Mouse (Mus musculus) MN1 (cell line): ENCODE results near the gene Tsfm.
"Not testable (repeated sequence)": the region's sequence is repeated elsewhere in the genome, so short reads cannot be mapped to it uniquely, and the experiment has no call there.

ENCODE experiments used
- DNase-seq: peaks from one replicate; pipeline ENCODE4 v3.0.0-alpha.2; 2016; ENCODE audit warnings: low spot score

The Tsfm gene

DNA sequence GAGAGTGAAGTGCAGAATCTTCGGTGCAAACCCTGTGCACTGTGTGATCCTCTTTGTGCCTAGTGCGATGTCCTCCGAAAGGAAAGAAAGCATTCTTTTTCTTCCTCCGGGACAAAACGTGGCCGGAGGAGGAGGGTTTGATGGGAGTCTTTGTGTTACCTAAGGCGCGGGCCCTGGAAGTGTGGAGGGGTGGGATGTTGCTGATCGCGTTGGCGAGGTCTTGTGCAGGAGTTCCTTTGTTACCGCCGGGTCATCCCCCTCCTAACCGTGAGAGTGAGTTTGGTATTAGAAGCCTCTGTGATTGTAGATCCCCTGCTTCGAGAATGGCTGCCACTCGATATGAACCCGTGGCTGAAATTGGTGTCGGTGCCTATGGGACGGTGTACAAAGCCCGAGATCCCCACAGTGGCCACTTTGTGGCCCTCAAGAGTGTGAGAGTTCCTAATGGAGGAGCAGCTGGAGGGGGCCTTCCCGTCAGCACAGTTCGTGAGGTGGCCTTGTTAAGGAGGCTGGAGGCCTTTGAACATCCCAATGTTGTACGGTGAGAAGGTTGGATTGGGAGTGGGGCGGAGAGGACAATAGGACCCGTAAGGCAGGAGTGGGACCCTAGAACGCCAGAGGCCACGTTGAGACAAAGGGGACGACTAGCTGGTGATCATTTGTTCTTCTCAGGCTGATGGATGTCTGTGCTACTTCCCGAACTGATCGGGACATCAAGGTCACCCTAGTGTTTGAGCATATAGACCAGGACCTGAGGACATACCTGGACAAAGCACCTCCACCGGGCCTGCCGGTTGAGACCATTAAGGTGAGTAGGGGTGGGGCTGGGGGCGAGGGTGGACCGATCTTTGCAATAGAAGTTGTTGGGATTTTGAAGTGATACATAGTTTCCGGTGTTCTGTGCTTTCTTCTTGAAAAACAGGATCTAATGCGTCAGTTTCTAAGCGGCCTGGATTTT lies 33.6 kb upstream of the Tsfm start:
- DNase-seq: peak; percentile 71

DNA sequence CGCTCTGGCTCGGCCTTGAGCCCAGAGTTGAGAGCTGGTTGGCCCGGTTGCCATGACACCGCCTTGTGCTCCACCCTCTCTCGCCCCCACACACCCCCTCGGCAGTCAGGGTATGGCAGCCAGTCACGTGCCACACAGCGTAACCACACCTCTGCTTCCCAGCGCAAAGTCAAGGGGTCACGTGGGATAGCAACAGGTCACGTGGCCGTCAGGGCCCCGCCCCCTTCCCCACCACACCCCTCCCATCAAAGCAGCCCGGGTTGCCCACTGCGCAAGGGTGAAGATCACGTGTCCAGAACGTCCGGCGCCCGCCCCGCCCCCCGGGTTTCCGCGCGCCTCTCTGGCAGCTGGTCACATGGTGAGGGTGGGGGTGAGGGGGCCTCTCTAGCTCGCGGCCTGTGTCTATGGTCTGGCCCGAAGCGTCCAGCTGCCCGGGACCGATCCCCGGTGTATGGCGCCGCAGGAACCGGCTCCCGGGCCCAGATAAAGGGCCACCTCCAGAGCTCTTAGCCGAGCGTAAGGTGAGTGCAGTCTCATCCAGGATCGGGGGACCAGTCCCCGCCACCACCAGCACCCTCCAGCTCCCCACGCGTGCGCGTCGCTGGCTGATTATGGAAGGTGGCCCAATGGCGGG lies 32.7 kb upstream of the Tsfm start, which contains the start of gene Cdk4:
Cdk4 (plus strand) TSS at position 296 of the 634 bp plus-strand sequence.
- peak; percentile 100 for DNase-seq

DNA sequence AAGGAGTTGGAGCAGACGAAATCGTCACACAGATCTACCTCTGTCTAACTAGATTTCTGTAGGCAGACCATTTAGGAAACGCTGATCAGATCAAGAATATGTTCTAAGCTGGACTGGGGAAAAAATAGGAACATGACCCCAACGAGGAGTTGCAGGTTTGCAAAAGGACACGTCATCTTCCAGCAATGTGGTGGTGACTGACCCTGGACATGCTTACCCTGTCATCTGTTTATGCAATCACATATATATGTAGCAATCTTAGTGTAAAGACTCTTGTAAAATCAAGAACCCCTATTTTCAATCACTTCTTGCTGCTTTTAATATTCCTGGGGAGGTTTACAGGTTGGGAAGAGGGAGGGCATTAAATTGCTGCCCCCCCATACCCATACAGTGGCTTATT lies 31.9 kb upstream of the Tsfm start:
- DNase-seq: peak; percentile 72

DNA sequence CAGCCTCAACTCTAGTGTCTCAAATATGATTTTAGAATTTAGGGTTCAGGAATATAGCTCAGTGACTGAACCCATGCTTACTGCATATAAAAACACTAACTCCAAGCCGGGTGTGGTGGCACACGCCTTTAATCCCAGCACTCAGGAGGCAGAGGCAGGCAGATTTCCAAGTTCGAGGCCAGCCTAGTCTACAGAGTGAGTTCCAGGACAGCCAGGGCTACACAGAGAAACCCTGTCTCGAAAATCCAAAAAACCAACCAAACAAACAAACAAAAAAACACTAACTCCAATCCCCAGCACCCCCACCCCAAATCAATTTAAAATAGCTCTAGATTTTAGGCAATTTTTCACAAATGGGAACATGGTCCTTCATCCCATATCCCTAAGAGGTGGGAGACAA lies 31.5 kb upstream of the Tsfm start:
- DNase-seq: not testable (repeated sequence)

DNA sequence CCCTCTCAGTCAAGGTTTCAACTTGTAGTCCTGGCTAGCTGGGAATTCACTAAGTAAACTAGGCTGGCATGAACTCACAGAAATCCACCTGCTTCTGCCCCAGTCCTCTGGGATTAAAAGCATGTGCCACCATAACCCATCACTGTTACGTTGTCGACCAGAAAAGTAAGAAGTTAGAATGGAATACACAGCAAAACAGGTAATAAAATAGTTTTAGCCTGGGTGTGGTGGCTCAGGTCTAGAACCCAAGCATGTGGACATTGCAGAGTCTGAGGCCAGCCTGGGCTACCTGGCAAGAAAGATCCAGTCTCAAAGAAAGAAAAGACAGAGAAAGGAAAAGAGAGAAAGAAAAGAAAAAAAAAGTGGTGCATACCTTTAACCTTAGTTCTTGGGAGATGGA lies 30.9 kb upstream of the Tsfm start:
- no peak for DNase-seq

DNA sequence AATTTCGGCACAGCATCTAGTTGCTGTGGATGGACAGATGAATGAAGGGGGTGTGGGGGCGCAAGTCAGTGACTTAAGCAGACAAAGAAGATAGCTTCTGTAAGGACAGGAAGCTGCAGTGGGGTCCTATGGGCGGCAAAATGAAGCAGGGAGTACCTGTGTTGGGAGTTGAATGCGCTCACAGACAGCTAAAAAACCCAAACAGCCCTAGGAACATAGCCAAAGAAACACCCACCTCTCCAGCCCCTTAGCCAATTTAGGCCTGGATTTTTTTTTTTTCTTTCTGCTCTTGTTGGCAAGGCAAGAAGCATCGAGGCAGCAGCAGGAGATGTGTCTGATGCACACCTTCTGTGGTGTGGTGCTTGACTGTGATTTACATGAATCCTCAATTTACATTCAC lies 30.4 kb upstream of the Tsfm start:
- peak; percentile 52 for DNase-seq

DNA sequence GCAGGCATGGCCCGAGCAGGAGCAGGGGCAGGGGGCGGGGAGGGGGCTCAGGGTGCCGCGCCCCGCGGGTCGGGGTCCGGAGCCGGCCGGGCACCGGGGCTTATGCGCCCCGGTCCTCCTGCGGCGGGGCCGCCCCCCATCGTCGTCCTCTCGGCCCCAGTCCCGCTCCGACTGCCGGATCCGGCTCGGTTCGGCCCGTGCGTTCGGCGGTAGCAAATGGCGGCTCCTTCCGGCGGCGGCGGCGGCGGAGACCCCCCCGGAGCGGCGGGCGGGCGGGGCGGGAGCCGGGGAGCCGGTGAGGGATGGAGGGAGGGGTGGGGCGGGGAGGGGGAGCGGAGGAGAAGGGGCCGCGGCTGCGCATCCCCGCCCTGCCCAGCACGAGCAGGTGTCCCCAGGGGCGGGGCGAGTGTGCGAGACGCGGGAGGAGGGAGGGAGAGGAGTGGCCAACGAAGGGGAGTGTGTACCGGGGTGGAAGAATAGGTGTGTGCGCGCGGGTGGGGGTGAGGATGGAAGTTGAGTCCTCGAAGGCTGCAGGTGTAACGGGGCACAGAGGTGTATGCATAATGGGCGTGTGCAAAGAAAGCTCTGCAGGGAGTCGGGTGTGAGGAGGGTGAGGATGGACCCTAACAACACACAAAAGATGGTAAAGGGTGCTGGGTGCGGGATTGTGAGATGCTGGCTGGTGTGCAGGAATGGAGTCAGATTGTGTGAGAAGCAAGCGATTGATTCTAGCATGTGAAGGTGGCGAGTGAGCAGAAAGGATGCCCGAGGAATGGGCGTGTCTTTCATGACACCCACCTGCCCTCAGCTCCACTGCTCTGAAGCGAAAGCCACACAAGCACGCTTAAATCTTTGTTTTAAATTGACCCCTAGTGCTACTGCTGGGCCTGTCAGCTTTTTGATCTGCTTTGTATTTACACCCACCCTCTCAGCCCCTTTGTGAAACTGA lies 29.6 kb upstream of the Tsfm start, which contains the start of gene March9:
March9 (minus strand) TSS at position 217 of the 949 bp plus-strand sequence.
- DNase-seq: peak; percentile 96

DNA sequence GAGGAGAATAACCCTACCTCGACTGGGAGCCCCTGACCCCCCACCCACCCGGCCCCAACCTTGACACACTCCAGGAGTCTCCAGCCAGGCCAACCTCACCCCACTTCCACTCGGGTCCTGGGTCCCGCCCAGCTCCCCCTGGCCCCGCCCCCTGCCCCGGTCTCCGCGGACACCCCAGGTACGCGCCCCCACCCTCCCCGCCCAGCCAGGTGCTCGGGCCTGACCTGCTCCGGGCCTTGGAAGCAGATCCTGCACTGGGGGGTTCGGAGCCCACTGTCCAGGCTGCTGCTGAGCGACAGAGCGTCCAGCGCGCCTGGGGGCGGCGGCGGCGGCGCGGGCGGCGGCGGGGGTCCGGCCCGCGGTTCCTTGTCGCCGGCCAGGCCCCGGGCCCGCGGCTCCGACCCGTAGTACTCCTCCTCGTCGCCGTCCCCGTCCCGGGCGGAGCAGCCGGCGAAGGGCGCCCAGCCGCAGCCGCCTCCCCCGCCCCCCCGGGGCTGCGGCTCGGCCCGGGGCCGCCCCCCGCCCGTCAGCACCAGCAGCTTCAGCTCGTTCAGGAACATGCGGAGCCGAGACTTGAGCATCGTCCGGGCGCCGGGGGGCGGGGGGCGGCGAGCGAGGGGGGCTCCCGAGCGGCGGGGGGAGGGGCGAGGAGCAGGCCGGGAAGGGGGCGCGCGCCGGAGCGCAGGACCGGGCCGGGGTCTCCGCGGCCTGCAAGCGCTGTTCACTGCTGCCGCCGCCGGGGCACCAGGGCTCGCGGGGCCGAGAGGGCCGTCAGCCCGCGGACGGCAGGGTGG lies 28.7 kb upstream of the Tsfm start:
- peak; percentile 69 for DNase-seq

DNA sequence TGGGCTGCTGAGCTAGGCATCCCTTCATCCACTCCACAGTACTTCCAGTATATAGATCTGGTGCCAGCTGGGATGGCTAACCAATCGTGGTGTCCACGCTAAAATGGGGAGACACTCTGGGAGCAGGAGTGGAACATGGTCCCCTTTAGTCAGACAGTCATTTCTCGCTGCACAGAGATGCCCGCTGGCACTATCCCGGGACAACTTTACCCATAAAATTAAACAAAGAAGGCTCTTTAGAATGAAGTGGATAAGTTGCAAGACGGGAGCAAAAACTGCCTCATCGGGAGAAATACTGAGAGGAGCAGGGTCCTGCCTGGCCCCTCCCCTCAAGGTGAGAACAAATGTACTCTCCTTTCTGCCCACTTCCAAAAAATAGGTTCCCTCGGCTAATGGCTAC lies 28.1 kb upstream of the Tsfm start:
- peak; percentile 34 for DNase-seq

DNA sequence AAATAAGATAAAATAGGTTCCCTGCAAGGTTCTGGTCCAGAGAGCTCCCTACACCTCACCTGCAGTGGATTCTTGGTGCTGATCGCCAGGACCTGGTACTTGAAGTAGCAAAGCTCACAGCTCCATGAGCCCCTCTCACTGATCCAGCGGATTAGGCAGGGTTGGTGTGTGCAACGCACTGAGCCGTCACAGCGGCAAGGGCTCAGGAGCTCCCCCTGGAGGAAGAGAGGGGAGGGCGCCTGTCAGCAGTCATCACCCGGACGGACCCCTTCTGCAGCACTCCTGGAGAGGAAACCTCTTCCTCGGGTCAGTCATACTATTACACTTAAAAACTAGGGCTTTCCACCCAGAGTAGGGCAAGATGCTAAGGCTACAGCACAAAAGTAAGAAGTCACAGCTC lies 27.5 kb upstream of the Tsfm start:
- DNase-seq: peak; percentile 94

DNA sequence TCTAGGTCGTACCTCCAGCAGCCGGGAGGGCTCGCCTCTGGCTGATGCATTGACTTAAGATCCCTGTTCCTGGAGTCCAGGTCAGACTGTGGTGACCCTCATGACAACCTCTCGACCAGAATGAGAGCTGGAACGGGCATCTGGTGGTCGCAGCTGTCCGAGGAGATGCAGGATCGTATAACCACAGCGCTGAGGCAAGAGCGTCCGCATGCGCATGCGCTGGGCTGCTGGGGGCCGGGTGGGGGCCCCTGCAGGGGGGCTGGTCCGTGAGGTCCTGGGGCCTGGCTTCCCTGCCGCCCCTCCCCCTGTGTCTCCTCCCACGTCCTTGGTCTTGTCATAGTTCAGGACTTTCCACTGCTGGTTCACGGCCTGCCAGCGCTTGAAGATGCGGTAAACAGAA lies 25.9 kb upstream of the Tsfm start:
- DNase-seq: no peak

DNA sequence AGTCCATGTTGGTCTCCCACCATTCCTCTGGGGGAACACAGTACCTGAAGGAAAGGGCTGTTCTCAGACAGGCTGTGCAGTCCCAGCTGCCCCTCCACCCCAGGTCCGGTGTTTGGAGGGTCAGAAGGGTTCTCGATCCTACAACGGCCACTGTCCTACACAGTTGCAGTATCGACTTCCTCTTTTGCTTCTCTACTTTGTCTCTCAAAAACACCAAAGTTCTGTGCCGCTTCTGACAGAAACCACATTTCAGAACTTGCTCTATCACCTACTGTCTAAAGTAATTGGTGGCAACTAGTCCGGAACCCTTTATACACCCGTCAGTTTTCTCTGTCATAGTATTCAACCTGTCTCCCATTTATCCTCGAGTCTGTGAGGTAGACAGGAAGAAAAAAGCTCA lies 24.8 kb upstream of the Tsfm start:
- DNase-seq: no peak

DNA sequence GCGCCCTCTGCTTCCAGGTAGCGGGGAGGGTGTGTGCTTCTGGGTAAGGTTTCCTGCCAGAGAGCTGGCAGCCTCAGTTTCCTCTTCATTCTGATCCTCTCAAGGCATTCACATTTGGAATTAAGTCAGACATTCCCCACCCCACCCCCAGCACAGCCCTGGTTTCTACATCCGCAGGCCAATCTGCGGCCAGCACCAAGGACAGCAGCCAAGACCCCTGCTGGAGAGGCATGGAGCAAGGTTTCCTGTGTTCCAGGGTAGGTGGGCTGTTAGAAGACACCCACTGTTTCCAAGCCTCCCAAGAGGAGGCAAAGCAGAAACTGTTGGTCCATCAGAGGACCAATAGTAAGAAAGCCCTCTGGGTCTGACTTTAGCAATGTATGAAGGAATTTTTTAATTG lies 24.0 kb upstream of the Tsfm start:
- no peak for DNase-seq

DNA sequence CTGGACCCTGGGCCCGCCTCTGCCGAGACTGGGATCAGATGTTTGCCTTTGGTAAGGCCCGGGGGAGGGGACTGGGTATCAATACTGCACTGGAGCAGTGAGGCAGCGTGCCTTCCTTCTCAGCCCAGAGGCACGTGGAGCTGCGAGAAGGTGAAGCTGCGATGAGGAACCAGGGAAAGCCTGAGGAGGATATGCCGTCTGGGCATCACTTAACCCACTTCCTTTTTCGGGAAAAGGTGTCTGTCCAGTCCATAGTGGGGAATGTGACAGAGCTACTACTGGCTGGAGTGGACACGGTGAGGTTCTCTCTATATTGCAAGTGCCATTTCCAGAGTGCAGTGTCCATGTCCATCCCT lies 19.5 kb upstream of the Tsfm start:
- no peak for DNase-seq

DNA sequence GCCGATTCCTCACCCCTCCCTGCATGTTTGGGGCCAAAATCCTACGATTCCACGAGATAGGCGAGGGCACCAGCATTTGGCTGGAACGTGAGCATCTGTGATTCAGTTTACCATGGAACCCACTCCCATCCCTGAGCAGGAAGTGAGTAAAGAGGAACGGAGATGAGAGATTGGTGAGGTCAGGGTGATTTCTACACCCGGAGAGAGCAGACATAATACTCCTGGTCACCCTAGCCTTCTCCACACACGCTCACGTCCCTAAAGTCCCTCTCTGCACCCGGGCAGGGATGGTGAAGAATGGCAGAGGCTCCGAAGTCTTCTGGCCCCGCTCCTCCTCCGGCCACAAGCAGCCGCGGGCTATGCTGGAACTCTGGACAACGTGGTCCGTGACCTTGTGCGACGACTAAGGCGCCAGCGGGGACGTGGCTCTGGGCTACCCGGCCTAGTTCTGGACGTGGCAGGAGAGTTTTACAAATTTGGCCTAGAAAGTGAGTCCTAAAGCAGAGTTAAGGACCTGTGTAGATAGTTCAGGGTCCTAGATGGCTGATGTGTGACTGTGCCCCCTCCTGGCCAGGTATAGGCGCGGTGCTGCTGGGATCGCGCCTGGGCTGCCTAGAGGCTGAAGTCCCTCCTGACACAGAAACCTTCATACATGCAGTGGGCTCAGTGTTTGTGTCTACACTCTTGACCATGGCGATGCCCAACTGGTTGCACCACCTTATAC lies 18.9 kb upstream of the Tsfm start:
- DNase-seq: no peak

DNA sequence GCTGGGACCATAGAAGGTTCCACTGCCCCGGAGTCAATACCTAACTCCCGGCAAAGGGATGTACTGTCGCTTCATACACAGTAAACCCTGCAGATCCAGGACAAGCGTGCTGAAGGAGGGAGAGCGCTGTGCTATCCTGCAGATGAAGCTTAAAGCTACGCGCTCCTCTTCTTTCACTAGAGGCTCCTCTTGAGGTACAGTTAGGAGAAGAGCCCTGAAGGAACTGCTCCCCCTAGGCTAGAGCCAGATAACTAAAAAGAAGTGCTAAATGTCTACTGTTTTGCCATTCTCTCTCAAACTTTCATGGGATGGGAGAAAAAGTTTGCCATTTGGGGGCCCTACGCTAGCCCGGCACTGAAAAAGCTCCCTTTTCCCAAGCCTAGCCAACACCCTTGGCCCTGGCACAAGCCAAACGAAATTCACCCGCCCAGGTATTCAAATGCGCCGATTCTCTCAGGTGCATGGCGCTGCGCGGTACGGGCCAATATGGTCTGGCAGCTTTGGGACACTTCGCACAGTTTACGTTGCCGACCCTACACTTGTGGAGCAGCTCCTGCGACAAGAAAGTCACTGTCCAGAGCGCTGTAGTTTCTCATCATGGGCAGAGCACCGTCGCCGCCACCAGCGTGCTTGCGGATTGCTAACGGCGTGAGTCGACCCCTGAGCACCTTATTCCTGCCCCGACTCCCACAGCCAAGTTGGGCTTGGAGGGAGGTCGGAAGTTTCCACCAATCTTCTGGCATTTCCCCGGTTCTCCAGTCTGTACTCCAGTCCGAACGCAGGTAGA lies 18.2 kb upstream of the Tsfm start:
- no peak for DNase-seq

DNA sequence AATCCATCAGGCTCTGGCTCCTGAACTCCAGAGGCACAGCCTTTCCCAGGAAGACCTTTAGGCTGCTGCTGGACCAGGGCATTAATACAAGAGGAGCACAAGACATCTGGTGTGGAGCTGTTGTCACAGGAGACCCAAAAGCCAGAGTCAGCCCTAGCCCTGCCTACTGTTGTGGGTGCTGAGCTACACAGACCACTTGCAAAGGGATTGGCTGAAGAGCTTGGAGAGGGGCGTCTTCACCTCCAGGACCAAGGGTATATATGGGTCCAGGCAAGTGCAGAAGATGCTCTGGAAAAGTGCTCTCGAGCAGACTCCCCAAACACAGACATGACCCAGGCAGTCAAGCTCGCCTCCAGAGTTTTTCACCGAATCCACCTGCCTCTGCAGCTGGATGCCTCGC lies 17.3 kb upstream of the Tsfm start, which contains the start of gene Cyp27b1:
Cyp27b1 (plus strand) TSS at position 297 of the 400 bp plus-strand sequence.
- no peak for DNase-seq

DNA sequence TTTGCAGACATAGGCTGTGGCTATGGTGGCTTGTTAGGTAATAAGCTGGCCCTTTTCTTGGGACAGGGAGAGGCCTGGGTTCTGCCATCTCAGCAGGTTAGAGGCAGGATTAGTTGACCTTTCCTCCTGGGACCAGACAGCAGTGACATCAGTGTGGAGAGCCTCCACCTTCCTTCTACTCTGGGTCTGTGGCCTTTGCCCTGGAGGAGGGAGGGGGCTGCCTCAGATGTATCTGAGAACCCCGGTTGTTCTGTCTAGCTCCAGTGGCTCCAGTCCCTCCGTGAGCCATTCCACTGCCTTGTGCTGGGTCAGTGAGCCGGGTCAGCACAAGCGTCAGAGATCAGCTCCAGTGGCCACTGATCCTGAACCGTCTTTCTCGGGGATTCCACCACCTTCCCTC lies 12.5 kb upstream of the Tsfm start:
- DNase-seq: no peak

DNA sequence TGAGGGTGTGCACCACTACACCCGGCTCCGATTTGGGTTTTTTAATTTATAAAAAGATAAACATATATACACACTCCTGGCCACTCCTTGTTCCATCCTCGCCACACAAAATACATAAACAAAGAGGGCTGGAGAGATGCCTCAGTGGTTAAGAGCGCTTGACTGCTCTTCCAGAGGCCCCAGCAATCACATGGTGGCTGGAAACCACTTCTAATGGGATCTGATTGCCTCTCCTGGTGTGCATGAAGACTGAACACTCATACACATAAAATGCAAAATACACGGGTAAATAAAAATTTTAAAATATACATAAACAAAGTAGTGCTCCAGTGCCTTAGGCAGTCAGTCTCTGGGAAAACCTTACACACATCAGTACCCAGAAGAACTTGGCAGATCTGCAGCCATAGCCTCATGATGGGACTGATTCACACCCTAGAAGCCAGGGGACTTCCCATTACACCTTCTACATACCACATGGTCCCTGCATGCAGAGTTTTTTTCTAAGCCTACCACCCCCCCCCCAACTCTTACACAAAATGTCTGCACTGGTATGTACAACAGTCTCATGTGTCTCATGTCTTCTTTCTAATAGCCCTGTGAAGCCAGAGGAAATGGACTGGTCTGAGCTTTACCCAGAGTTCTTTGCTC lies 12.0 kb upstream of the Tsfm start:
- DNase-seq: peak; percentile 47
